Mouse (Mus musculus): ENCODE measurements around the gene Emd. TPM values are rescaled to one million over a fixed set of nuclear protein-coding genes. Genes with fewer than 3 reads are reported as not detected.
"Not testable (repeated sequence)": the region's sequence is repeated elsewhere in the genome, so short reads cannot be mapped to it uniquely, and the experiment has no call there.

Emd gene
- total RNA-seq (2017), result 83.7 and 99.9 TPM in 2 replicates

DNA sequence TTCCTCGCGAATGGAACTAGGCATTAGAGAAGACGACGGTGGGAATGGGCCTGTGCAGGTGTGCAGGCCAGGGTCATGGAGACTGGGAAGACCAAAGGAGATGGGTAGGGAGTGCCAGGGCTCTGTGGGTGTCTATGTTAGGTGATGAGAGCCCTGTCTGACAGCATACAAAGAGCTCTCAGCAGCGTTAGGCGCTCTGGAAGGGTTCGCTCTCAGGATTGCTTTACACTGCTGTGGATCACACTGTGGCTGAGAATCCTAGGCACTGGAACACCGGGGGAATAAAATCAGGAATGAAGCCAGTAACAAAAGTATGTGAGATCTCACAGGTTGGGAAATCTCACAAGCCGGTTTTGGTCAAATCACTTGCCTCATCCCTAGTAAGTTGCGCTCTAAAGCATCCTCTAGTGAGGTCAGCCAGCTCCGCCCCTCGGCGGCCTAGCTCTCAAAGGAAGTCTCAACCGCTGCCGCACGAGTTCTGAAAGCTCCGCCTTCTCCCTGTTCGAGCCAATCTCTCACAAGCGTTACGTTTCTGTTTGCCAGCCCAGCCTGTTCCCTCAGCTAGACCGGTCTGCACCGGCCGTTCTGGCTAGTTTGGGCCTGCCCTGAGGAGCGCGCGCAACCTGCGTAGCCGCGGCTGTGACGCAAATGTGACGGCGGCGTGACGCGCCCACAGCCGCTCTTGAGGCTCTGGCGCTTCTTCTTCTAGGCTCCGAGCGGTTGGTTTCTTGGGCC is at the start of gene Emd:
Emd (plus strand) TSS at position 535 of the 735 bp plus-strand sequence.
- peak; percentile 95 to 97 for ATAC-seq (replicated peaks in 1 of 2; ENCODE audit: insufficient read depth in 1 of 2, low FRiP score in 2 of 2, low TSS enrichment in 1 of 2, low read depth in 1 of 2, poor library complexity in 2 of 2, severe bottlenecking in 2 of 2)

DNA sequence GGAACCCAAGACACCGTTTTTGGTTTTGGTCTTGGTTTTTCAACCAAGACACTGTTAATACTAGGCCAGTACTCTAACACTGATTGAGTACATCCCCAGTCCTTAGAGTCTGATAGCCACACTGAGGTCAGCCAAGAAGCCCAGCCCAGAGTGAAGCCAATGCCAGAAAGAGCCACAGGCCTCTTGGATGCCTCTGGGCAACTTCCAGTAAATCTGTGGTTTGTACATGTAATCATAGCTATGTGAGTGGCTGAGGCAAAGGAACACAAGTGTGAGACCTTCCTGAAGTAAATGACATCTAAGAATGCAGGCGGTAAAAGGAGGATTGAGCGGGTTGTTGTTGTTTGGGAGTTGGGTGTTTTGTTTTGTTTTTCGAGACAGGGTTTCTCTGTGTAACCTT is 36.0 kb upstream of the Emd start:
- ATAC-seq (replicated peaks in 1 of 2; ENCODE audit: insufficient read depth in 1 of 2, low FRiP score in 2 of 2, low TSS enrichment in 1 of 2, low read depth in 1 of 2, poor library complexity in 2 of 2, severe bottlenecking in 2 of 2), result no peak

DNA sequence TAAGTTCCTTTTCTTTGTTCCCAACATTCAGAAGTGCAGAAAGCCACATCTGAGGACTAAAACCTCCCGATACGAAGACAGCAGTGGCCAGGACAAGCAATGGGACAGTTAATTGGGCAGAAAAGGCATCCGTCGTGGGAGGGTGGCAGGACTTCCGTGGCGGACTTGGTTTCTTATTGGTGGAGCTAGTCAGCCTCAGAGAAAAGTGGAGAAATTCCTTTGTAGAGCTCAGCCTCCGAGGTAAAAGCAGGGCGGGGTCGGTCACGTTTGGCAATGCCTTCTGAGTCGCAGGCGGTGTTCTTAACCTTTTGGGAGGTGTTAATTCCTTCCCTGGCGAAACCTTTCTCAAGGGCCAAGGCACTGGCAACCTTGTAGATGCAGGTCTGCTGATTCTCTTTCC is 35.0 kb upstream of the Emd start:
- no peak for ATAC-seq (replicated peaks in 1 of 2; ENCODE audit: insufficient read depth in 1 of 2, low FRiP score in 2 of 2, low TSS enrichment in 1 of 2, low read depth in 1 of 2, poor library complexity in 2 of 2, severe bottlenecking in 2 of 2)

DNA sequence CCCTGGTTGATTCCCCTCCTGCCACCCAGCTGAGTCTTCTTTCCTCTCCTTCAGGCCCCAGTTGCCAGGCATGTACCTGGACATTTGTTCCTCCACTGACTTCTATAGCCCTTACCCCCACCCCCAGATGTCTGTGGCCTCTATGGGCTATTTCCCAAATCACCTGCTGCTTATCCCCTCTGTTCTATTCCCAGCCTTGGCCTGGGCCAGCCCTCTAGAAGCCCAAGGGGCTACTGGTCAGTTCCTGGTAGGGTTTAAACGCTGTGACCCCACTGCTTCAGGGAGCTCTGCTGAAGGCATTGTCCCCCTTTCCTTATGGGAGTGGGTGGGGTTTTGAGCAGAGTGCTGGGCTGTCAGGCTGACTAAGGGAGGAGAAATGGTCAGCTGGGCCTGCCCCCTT is 34.4 kb upstream of the Emd start:
- ATAC-seq (replicated peaks in 1 of 2; ENCODE audit: insufficient read depth in 1 of 2, low FRiP score in 2 of 2, low TSS enrichment in 1 of 2, low read depth in 1 of 2, poor library complexity in 2 of 2, severe bottlenecking in 2 of 2), result not testable (repeated sequence)

DNA sequence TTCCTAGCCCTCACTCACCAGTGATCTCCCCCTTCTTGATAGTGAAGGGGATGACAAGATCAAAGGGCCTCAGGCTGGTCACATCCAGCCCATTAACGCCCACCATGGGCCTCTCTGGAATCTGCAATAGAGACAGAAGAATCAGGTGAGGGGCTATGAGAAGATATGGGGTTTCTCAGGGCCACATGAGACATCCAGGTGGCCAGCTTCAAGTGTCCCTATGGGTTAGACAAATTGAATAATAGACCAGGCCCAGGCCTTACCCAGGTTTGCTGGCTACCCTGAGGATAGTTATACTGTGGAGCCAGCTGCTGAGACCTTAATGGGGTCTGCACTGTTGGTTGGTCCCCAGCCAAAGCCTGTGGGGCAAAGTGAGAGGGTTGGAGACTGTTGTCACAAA is 24.4 kb upstream of the Emd start:
- ATAC-seq (replicated peaks in 1 of 2; ENCODE audit: insufficient read depth in 1 of 2, low FRiP score in 2 of 2, low TSS enrichment in 1 of 2, low read depth in 1 of 2, poor library complexity in 2 of 2, severe bottlenecking in 2 of 2), result no peak

DNA sequence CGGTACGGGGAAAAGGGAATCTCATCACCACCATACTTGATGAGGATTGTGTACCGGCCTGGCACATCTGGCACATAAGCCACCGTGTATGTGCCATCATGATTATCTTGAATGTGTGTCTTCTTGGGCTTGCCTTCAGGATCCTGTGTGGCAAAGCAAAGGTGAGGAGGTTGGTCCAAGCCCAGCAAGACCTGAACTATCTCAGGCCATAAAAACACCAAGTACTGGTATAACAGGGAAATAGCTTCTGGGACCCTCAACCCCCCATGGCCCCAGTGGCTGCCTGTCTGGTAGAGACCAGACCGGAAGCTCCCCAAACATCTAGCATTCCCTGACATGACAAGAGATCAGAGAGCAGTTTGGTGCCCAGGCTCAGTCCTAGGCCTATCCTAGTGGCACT is 21.3 kb upstream of the Emd start:
- no peak for ATAC-seq (replicated peaks in 1 of 2; ENCODE audit: insufficient read depth in 1 of 2, low FRiP score in 2 of 2, low TSS enrichment in 1 of 2, low read depth in 1 of 2, poor library complexity in 2 of 2, severe bottlenecking in 2 of 2)

DNA sequence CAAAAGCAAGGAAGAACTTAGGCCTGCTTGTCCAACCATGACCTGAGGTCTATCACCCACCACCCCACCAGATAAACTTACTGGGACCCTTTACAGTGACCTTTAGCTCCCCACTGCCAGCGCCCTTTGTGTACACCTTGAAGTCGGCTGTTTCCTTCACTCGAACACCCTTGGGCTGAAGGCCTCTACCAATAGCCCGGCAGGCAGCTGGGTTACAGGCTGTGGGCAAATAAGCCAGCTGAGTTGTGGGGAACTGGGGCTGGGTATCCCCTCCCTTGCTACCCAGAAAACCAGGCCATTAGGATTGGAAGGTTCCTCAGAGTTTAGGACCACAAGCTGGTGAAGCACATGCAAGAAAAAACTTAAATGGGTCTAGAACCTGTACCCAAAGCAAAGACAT is 14.2 kb upstream of the Emd start:
- no peak for ATAC-seq (replicated peaks in 1 of 2; ENCODE audit: insufficient read depth in 1 of 2, low FRiP score in 2 of 2, low TSS enrichment in 1 of 2, low read depth in 1 of 2, poor library complexity in 2 of 2, severe bottlenecking in 2 of 2)

DNA sequence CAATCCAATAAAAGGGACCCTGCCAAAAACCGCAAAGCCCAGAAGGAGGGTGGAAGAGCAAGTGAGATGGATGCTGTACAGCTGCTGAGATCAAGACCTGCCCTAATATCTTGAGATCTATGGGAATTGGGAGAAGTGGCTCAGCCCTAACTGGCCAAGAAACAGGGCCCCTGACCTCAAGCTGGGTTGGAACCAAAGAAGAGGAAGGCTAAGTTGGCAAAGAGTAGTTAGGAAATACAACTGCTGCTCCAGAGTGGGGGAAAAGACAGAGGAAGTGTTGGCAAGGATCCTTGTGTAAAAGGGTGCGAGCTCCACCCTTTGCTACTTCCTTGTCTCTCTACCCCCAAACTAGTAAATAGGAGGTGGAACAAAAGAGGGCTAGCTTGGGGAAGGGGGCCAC is 11.1 kb upstream of the Emd start:
- peak in 1 of 2 experiments; percentile 18; a peak in 2 of 4 replicates for ATAC-seq (replicated peaks in 1 of 2; ENCODE audit: insufficient read depth in 1 of 2, low FRiP score in 2 of 2, low TSS enrichment in 1 of 2, low read depth in 1 of 2, poor library complexity in 2 of 2, severe bottlenecking in 2 of 2)

DNA sequence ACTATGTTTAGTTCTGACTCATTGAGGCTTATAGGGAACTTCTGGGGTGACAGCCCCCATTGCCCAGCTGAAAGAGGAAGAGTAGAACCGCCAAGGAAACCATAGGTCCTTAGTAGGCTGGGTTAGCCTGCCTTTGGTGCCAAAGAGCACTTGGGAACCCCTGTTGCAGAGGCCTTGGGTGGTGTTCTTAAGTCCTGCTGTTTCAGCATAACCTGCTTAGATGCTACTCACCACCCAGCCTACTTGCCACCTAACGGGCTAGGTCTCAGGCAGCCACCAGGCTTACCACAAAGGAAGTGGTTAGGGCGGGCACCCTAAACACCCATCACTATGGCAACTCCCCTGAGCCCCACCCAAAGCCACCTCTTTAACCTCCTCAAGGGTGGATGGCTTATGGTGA is 10.7 kb upstream of the Emd start:
- peak; percentile 70 to 72 for ATAC-seq (replicated peaks in 1 of 2; ENCODE audit: insufficient read depth in 1 of 2, low FRiP score in 2 of 2, low TSS enrichment in 1 of 2, low read depth in 1 of 2, poor library complexity in 2 of 2, severe bottlenecking in 2 of 2)

DNA sequence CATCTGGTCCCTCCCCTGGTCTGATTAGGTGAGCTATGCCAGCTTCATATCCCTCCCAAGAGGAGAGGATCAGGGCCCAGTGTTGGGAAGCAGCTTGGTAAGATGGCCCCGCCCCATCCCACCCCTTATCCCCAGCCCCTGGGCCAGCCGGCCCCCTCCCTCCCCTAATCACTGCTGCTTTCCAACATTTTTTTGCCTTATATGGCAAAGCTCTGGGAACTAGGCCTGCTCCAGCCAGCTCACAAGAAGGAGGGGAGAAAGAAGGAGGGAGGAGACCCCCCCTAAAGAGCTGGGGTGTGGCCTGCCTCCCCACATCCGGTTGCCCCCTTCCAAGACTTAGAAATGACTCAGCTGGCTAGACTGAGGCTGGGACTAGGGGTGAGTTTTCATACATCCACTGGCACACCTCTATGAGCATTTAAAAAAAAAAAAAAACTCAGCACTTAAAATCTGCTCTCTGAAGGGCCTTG is 9.8 kb upstream of the Emd start:
- no peak for ATAC-seq (replicated peaks in 1 of 2; ENCODE audit: insufficient read depth in 1 of 2, low FRiP score in 2 of 2, low TSS enrichment in 1 of 2, low read depth in 1 of 2, poor library complexity in 2 of 2, severe bottlenecking in 2 of 2)

DNA sequence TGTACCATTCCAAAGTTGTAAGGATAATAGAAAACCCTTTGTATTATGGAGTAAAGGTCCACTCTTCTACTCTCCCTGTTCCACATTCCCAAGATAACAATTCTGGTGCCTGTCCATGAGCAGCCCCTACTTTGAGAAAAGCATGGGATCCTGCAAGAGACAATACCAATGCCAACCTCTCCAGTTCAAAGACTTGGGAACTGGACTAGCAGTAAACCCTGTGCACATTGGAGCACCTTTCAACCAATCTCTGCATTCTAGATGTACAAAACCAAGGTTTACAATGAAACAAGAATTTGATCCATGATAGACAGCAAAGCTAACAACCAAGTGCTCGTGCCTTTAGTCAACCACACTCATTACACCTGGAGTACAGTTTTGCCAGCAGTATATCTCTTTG is 9.4 kb upstream of the Emd start:
- ATAC-seq (replicated peaks in 1 of 2; ENCODE audit: insufficient read depth in 1 of 2, low FRiP score in 2 of 2, low TSS enrichment in 1 of 2, low read depth in 1 of 2, poor library complexity in 2 of 2, severe bottlenecking in 2 of 2), result no peak

DNA sequence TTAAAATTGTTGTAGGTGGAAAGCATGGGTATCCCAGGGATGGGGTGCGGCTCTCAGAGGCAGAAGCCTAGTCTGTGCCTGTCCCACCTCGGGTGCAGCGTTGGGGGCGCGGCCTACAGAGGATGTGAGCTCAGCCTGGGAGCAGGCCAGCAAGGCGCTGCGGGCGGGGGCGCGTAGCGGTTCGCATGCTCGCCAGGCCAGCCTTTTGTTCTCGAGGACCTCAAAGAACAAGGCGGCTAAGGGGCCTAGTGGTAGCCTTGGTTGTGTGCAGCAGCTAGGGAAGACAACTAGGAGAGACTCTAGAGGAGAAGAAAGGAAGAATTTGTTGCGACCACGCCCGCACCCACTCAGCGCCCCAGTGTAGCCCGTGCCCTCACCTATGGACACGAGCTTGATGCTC is 8.8 kb upstream of the Emd start:
- peak in 1 of 2 experiments; percentile 40; a peak in 3 of 4 replicates for ATAC-seq (replicated peaks in 1 of 2; ENCODE audit: insufficient read depth in 1 of 2, low FRiP score in 2 of 2, low TSS enrichment in 1 of 2, low read depth in 1 of 2, poor library complexity in 2 of 2, severe bottlenecking in 2 of 2)

DNA sequence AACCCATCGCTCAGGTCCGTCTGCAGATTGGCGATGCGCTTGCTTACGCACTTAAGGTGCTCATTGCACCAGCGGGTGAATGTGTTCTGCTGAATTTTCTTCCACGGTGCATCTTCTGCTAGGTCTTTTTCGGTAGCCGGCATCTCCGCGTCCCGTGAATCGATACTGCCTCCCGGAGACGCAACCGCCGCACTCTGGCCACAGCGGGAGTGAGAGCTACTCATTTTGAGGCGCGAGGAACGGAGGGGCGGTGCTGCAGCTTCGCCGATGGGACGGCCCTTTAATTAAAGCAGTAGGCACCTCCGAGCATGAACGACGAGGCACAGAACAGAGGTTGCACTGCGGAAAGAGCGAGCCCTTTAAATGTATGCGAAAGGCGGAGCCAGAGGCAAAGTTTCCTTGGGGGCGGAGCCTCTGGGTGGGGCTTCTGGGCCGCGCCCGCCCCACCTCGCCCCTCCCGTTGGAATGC is 8.2 kb upstream of the Emd start:
- peak; percentile 72 to 74 for ATAC-seq (replicated peaks in 1 of 2; ENCODE audit: insufficient read depth in 1 of 2, low FRiP score in 2 of 2, low TSS enrichment in 1 of 2, low read depth in 1 of 2, poor library complexity in 2 of 2, severe bottlenecking in 2 of 2)

DNA sequence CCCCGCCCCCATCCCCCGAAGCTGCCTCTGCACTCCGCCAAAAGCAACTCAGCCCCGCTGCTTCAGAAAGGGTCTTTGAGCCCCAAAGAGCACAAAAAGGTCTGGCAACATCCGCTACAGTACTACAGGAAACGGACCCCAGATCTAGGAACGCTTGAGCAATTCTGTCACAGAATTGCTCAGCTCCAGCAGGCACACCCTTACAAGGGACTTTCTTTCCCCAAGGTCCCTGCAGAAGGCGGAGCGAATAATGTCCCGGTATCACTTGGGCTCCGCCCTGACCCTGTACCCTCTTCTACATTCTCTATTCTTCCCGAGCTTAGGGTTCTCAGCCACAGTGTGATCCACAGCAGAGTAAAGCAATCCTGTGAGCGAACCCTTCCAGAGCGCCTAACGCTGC is 7.8 kb upstream of the Emd start:
- ATAC-seq (replicated peaks in 1 of 2; ENCODE audit: insufficient read depth in 1 of 2, low FRiP score in 2 of 2, low TSS enrichment in 1 of 2, low read depth in 1 of 2, poor library complexity in 2 of 2, severe bottlenecking in 2 of 2), result no peak

DNA sequence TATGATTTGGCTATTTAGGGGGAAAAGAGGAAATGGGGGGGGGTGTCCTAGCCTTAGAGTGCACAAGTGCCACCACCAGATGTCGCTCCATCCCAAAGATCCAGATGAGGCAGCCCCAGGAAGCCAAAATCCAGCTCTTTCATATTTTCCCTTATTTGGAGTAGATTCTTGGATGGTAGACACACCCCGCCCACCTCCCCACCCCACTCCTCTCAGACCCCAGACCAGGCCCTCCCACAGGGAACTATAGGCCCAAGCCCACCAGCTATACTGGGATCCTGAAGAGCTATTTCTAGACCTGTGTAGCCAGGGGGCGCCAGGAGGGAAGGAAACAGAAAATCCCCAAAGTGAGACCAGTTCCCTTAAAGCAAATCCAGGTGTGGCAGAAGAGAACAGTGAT is 5.8 kb upstream of the Emd start:
- ATAC-seq (replicated peaks in 1 of 2; ENCODE audit: insufficient read depth in 1 of 2, low FRiP score in 2 of 2, low TSS enrichment in 1 of 2, low read depth in 1 of 2, poor library complexity in 2 of 2, severe bottlenecking in 2 of 2), result no peak

DNA sequence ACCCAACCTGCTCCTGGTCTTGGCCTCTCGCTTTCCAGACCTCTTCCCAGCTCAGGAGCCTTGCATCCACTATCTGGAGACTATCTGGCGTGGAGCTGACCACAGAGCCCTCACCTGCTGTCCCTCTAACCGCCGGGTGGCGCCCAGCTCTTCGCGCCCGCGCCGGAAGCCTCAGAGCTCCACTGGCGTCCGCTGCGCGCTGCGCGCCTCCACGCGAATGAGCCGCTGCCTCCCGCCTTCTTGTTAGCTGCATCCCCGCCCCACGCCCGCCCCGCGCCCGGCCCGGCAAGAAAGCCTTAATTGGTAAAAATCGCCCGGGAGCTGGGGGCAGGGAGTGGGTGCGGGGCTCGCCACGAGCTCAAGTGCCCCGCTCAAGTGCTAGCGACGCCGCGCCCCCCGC is 4.9 kb upstream of the Emd start, which contains the start of gene Flna:
Flna (minus strand) TSS at position 206 of the 400 bp plus-strand sequence.
- ATAC-seq (replicated peaks in 1 of 2; ENCODE audit: insufficient read depth in 1 of 2, low FRiP score in 2 of 2, low TSS enrichment in 1 of 2, low read depth in 1 of 2, poor library complexity in 2 of 2, severe bottlenecking in 2 of 2), result no peak

DNA sequence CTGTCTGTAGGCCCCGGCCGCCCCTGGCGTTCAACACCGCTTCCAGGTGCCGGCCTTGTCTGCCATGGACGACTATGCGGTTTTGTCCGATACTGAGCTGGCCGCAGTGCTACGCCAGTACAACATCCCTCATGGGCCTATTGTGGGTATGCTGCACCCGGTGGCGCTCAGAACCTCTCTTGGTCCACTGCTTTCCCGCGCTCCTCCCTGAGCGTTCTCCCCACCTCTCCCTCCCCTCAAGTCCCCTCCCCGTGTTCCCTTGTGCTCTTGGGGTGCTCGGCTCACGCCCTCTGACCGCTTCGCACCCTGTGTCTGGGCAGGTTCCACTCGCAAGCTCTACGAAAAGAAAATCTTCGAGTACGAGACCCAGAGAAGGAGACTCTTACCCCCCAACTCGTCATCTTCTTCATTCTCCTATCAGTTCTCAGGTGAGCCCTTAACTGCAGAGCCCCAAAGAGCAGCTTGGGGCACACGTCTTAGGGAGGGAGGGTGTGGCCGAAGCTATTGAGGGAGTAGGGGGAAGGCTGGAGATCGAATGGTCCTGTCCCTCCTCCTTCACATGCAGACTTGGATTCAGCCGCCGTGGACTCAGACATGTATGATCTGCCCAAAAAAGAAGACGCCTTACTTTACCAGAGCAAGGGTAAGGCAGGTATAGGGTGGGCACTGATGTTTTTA is 540 bp downstream of the Emd start:
- ATAC-seq (replicated peaks in 1 of 2; ENCODE audit: insufficient read depth in 1 of 2, low FRiP score in 2 of 2, low TSS enrichment in 1 of 2, low read depth in 1 of 2, poor library complexity in 2 of 2, severe bottlenecking in 2 of 2), result no peak; a peak in 1 of 4 replicates

DNA sequence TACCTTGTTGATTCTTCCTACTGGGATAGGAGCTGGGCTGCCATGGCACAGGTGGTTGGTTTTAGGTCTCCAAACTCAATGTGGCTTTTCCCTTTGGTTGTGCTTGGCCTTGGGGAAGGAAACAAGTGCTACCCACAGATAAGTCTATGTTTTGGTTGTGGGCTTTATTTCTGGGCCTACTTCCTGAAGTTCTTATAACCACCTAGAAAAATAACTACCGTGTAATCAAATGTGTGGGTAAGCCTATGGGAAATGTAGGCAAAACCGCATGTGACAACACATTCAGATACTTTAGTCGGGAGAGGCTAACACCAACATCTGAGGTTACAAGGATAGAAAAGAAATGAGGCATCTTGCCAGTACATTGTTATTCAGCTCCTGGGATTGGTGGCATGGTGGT is 3.3 kb downstream of the Emd start:
- no peak for ATAC-seq (replicated peaks in 1 of 2; ENCODE audit: insufficient read depth in 1 of 2, low FRiP score in 2 of 2, low TSS enrichment in 1 of 2, low read depth in 1 of 2, poor library complexity in 2 of 2, severe bottlenecking in 2 of 2)

DNA sequence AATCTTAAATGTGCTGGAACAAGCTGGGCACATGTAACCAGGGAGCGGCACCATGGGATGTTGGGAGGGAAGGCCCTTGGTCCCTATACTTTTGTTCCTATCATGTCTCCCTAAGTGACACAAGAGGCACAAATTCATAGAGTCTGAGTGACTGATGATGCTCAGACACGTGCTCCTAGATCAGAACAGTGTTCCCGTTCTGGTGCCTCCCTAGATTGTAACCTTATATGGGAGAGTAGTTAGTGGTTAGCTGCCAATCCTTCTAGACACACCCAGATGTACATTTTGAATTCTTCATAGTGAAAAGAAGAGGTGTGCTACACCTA is 15.2 kb downstream of the Emd start:
- no peak for ATAC-seq (replicated peaks in 1 of 2; ENCODE audit: insufficient read depth in 1 of 2, low FRiP score in 2 of 2, low TSS enrichment in 1 of 2, low read depth in 1 of 2, poor library complexity in 2 of 2, severe bottlenecking in 2 of 2)
